Mouse (Mus musculus): ENCODE measurements around the gene Mllt1. TPM values are rescaled to one million over a fixed set of nuclear protein-coding genes. Genes with fewer than 3 reads are reported as not detected.
A peak's percentile ranks its signal among the peaks of the same experiment; 100 is the strongest.

Gene Mllt1
- polyA plus RNA-seq, 1 experiment from 2014 or later = 44.7 TPM

GRCm38 (mm10) chr17:56897630-56898195 lies 37.5 kb downstream of the Mllt1 start:
- H3K27me3 ChIP-seq (ENCODE audit: control insufficient read depth, insufficient read depth, low read length) = no peaks in the 10 kb centered on the region
- H3K4me1 ChIP-seq (ENCODE audit: control insufficient read depth, insufficient read depth, low read length) = peaks cover 22% of the 10 kb centered on the region
- ATAC-seq (ENCODE audit: low read depth) = peak; percentile 71
- no peak overlapping the region for H3K4me3 ChIP-seq (ENCODE audit: low read depth, low read length)
- no peak overlapping the region for H3K9ac ChIP-seq (replicated peaks; ENCODE audit: low read depth, low read length)
- WGBS = 87% methylated on average over 7 of the region's 7 CpGs
- 0 out of 2 replicates have a peak overlapping the region, but pooled peaks have one; percentile 16 for H3K27ac ChIP-seq (ENCODE audit: low read depth, low read length)
- H3K9me3 ChIP-seq (ENCODE audit: control insufficient read depth, low read length) = no peaks in the 10 kb centered on the region
- no peak overlapping the region for H3K4me2 ChIP-seq (ENCODE audit: low read depth, low read length)
- peaks cover 55% of the 10 kb centered on the region for H3K36me3 ChIP-seq (ENCODE audit: control insufficient read depth, insufficient read depth, low read length)

GRCm38 (mm10) chr17:56896513-56897129 lies 38.6 kb downstream of the Mllt1 start:
- H3K36me3 ChIP-seq (ENCODE audit: control insufficient read depth, insufficient read depth, low read length) = peaks cover 49% of the 10 kb centered on the region
- H3K4me1 ChIP-seq (ENCODE audit: control insufficient read depth, insufficient read depth, low read length) = peaks cover 22% of the 10 kb centered on the region
- H3K9me3 ChIP-seq (ENCODE audit: control insufficient read depth, low read length) = no peaks in the 10 kb centered on the region
- no peak overlapping the region for H3K4me3 ChIP-seq (ENCODE audit: low read depth, low read length)
- H3K4me2 ChIP-seq (ENCODE audit: low read depth, low read length) = no peak overlapping the region
- 44% methylated on average over 6 of the region's 6 CpGs for WGBS
- H3K27ac ChIP-seq (ENCODE audit: low read depth, low read length) = peak overlapping the region; percentile 31; the same call in 1 of the 2 replicates
- H3K9ac ChIP-seq (replicated peaks; ENCODE audit: low read depth, low read length) = no peak overlapping the region
- ATAC-seq (ENCODE audit: low read depth) = peak; percentile 65
- no peaks in the 10 kb centered on the region for H3K27me3 ChIP-seq (ENCODE audit: control insufficient read depth, insufficient read depth, low read length)

- H3K27ac ChIP-seq (ENCODE audit: low read depth, low read length) = no peak overlapping the region
- peaks cover 47% of the 10 kb centered on the region for H3K36me3 ChIP-seq (ENCODE audit: control insufficient read depth, insufficient read depth, low read length)
- ATAC-seq (ENCODE audit: low read depth) = no peak
- H3K4me2 ChIP-seq (ENCODE audit: low read depth, low read length) = no peak overlapping the region
- 77% methylated on average over 9 of the region's 9 CpGs for WGBS
- peaks cover 22% of the 10 kb centered on the region for H3K4me1 ChIP-seq (ENCODE audit: control insufficient read depth, insufficient read depth, low read length)
- H3K27me3 ChIP-seq (ENCODE audit: control insufficient read depth, insufficient read depth, low read length) = no peaks in the 10 kb centered on the region
- H3K4me3 ChIP-seq (ENCODE audit: low read depth, low read length) = no peak overlapping the region
- no peaks in the 10 kb centered on the region for H3K9me3 ChIP-seq (ENCODE audit: control insufficient read depth, low read length)
- no peak overlapping the region for H3K9ac ChIP-seq (replicated peaks; ENCODE audit: low read depth, low read length)
Observed at GRCm38 (mm10) chr17:56895368-56895918, 39.8 kb downstream of the Mllt1 start.

- Histone ChIP-seq H3K27ac (ENCODE audit: low read depth, low read length) (no peak overlapping the region), H3K9ac (replicated peaks; ENCODE audit: low read depth, low read length) (no peak overlapping the region), H3K27me3 (ENCODE audit: control insufficient read depth, insufficient read depth, low read length) (no peaks in the 10 kb centered on the region), H3K36me3 (ENCODE audit: control insufficient read depth, insufficient read depth, low read length) (peaks cover 30% of the 10 kb centered on the region), H3K4me2 (ENCODE audit: low read depth, low read length) (no peak overlapping the region), H3K9me3 (ENCODE audit: control insufficient read depth, low read length) (no peaks in the 10 kb centered on the region), H3K4me3 (ENCODE audit: low read depth, low read length) (no peak overlapping the region), H3K4me1 (ENCODE audit: control insufficient read depth, insufficient read depth, low read length) (no peaks in the 10 kb centered on the region)
- no peak for ATAC-seq (ENCODE audit: low read depth)
- 97% methylated on average over 2 of the region's 2 CpGs for WGBS
Observed at GRCm38 (mm10) chr17:56890018-56890417, 45.2 kb downstream of the Mllt1 start.

- H3K4me1 ChIP-seq (ENCODE audit: control insufficient read depth, insufficient read depth, low read length) = no peaks in the 10 kb centered on the region
- no peak for ATAC-seq (ENCODE audit: low read depth)
- no peak overlapping the region for H3K4me2 ChIP-seq (ENCODE audit: low read depth, low read length)
- no peaks in the 10 kb centered on the region for H3K27me3 ChIP-seq (ENCODE audit: control insufficient read depth, insufficient read depth, low read length)
- 96% methylated on average over 2 of the region's 3 CpGs for WGBS
- no peak overlapping the region for H3K9ac ChIP-seq (replicated peaks; ENCODE audit: low read depth, low read length)
- H3K27ac ChIP-seq (ENCODE audit: low read depth, low read length) = no peak overlapping the region
- no peaks in the 10 kb centered on the region for H3K9me3 ChIP-seq (ENCODE audit: control insufficient read depth, low read length)
- no peak overlapping the region for H3K4me3 ChIP-seq (ENCODE audit: low read depth, low read length)
- H3K36me3 ChIP-seq (ENCODE audit: control insufficient read depth, insufficient read depth, low read length) = peaks cover 15% of the 10 kb centered on the region; the same call in 1 of the 2 replicates
Observed at GRCm38 (mm10) chr17:56888050-56888449, 47.2 kb downstream of the Mllt1 start.

- H3K9me3 ChIP-seq (ENCODE audit: control insufficient read depth, low read length) = no peaks in the 10 kb centered on the region
- H3K9ac ChIP-seq (replicated peaks; ENCODE audit: low read depth, low read length) = no peak overlapping the region
- 94% methylated on average over 17 of the region's 17 CpGs for WGBS
- no peak overlapping the region for H3K4me3 ChIP-seq (ENCODE audit: low read depth, low read length)
- no peaks in the 10 kb centered on the region for H3K4me1 ChIP-seq (ENCODE audit: control insufficient read depth, insufficient read depth, low read length)
- H3K4me2 ChIP-seq (ENCODE audit: low read depth, low read length) = no peak overlapping the region
- H3K27me3 ChIP-seq (ENCODE audit: control insufficient read depth, insufficient read depth, low read length) = no peaks in the 10 kb centered on the region
- no peak for ATAC-seq (ENCODE audit: low read depth)
- H3K36me3 ChIP-seq (ENCODE audit: control insufficient read depth, insufficient read depth, low read length) = 0 out of 2 replicates have a peak, but pooled peaks cover 2% of the 10 kb centered on the region
- no peak overlapping the region for H3K27ac ChIP-seq (ENCODE audit: low read depth, low read length)
Observed at GRCm38 (mm10) chr17:56884809-56885208, 50.4 kb downstream of the Mllt1 start.

- no peaks in the 10 kb centered on the region for H3K27me3 ChIP-seq (ENCODE audit: control insufficient read depth, insufficient read depth, low read length)
- no peak overlapping the region for H3K9ac ChIP-seq (replicated peaks; ENCODE audit: low read depth, low read length)
- 78% methylated on average over 5 of the region's 5 CpGs for WGBS
- no peaks in the 10 kb centered on the region for H3K36me3 ChIP-seq (ENCODE audit: control insufficient read depth, insufficient read depth, low read length)
- H3K9me3 ChIP-seq (ENCODE audit: control insufficient read depth, low read length) = no peaks in the 10 kb centered on the region
- no peak overlapping the region for H3K4me3 ChIP-seq (ENCODE audit: low read depth, low read length)
- ATAC-seq (ENCODE audit: low read depth) = no peak
- no peaks in the 10 kb centered on the region for H3K4me1 ChIP-seq (ENCODE audit: control insufficient read depth, insufficient read depth, low read length)
- no peak overlapping the region for H3K4me2 ChIP-seq (ENCODE audit: low read depth, low read length)
- no peak overlapping the region for H3K27ac ChIP-seq (ENCODE audit: low read depth, low read length)
Observed at GRCm38 (mm10) chr17:56884331-56884730, 50.9 kb downstream of the Mllt1 start.

- Histone ChIP-seq H3K27ac (ENCODE audit: low read depth, low read length) (no peak overlapping the region), H3K4me2 (ENCODE audit: low read depth, low read length) (no peak overlapping the region), H3K27me3 (ENCODE audit: control insufficient read depth, insufficient read depth, low read length) (no peaks in the 10 kb centered on the region), H3K9me3 (ENCODE audit: control insufficient read depth, low read length) (no peaks in the 10 kb centered on the region), H3K36me3 (ENCODE audit: control insufficient read depth, insufficient read depth, low read length) (no peaks in the 10 kb centered on the region), H3K4me1 (ENCODE audit: control insufficient read depth, insufficient read depth, low read length) (no peaks in the 10 kb centered on the region), H3K9ac (replicated peaks; ENCODE audit: low read depth, low read length) (no peak overlapping the region), H3K4me3 (ENCODE audit: low read depth, low read length) (no peak overlapping the region)
- 50% methylated on average over 17 of the region's 17 CpGs for WGBS
- peak; percentile 10; the same call in 1 of the 2 replicates for ATAC-seq (ENCODE audit: low read depth)
Observed at GRCm38 (mm10) chr17:56883612-56884011, 51.6 kb downstream of the Mllt1 start.

- H3K4me2 ChIP-seq (ENCODE audit: low read depth, low read length) = no peak overlapping the region
- no peaks in the 10 kb centered on the region for H3K9me3 ChIP-seq (ENCODE audit: control insufficient read depth, low read length)
- H3K36me3 ChIP-seq (ENCODE audit: control insufficient read depth, insufficient read depth, low read length) = no peaks in the 10 kb centered on the region
- no peaks in the 10 kb centered on the region for H3K27me3 ChIP-seq (ENCODE audit: control insufficient read depth, insufficient read depth, low read length)
- no peak overlapping the region for H3K9ac ChIP-seq (replicated peaks; ENCODE audit: low read depth, low read length)
- no peaks in the 10 kb centered on the region for H3K4me1 ChIP-seq (ENCODE audit: control insufficient read depth, insufficient read depth, low read length)
- H3K4me3 ChIP-seq (ENCODE audit: low read depth, low read length) = no peak overlapping the region
- no peak overlapping the region for H3K27ac ChIP-seq (ENCODE audit: low read depth, low read length)
- 91% methylated on average over 19 of the region's 19 CpGs for WGBS
- no peak for ATAC-seq (ENCODE audit: low read depth)
Observed at GRCm38 (mm10) chr17:56877426-56877825, 57.8 kb downstream of the Mllt1 start.

All from neural tube, embryonic 14.5 days (tissue).